Mouse (Mus musculus) C2C12 (cell line): ENCODE results near the gene Kbtbd13.

Source experiments
- CTCF ChIP-seq: IDR thresholded peaks from one replicate; pipeline ENCODE4 v1.5.1; 2011; ENCODE audit not compliant: control insufficient read depth, insufficient read depth, insufficient read length
- FOSL1 ChIP-seq: IDR thresholded peaks from one replicate; pipeline ENCODE4 v1.8.0; 2011; ENCODE audit warnings: mild to moderate bottlenecking, low read length; ENCODE audit not compliant: poor library complexity, insufficient read depth, severe bottlenecking
- MYOD1 ChIP-seq: IDR thresholded peaks from one replicate; pipeline ENCODE4 v1.6.1; 2011; ENCODE audit warnings: low read depth; ENCODE audit not compliant: control insufficient read depth, insufficient read length
- MYOG ChIP-seq: IDR thresholded peaks from one replicate; pipeline ENCODE4 v1.6.1; 2011; ENCODE audit not compliant: control insufficient read depth, insufficient read length; ENCODE audit errors: extremely low read depth
- USF1 ChIP-seq: IDR thresholded peaks from one replicate; pipeline ENCODE4 v1.6.1; 2011; ENCODE audit warnings: low read depth, mild to moderate bottlenecking, control low read depth, moderate library complexity

DNA sequence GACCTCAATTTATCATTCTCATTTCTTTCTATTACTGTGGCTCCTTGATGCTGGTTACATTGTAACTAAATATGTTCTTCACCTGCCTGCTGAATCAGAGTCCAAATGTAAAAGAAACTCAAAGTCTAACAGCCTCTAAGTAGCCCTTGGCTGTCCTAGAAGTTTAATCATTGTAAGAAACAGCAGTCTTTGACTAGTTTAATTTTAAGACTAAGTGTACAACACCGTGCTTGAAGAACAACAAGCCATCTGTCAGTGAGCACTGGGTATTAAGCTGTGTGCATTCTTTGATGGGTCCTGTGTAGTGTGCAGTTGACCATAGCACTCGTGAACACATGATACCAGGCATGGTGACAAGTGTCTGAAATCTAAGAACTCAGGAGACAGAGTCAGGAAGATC lies 36.1 kb upstream of the Kbtbd13 start:
- TF ChIP-seq CTCF = no peak
- TF ChIP-seq MYOD1 = no peak
- TF ChIP-seq USF1 = no peak
- no peak for TF ChIP-seq FOSL1
- TF ChIP-seq MYOG = no peak
